Comparison of ENCODE assay signal across 23 mouse cellular contexts in genomic region chr12:69877842-69878363, GRCm38 (mm10). TPM values are rescaled to one million over a fixed set of nuclear protein-coding genes. Genes with fewer than 3 reads are reported as not detected.
DNase-seq lines count a peak whose midpoint lies in the region; ATAC-seq and TF ChIP-seq lines count a peak whose summit lies in the region.
"Had no signal": no experiment of that assay in that cellular context is flagged by ENCODE, and none has a peak within 500 bp of the region (broad histone marks: within the 10 kb centered on the region; RNA-seq: fewer than 3 reads in every experiment).

No protein-coding gene starts in this region.

- no peak for DNase-seq in frontal cortex, postnatal 25 days (ENCODE audit: low spot score in 2 of 2)
- no peak for DNase-seq in left cerebral cortex, adult 2 months (ENCODE audit: extremely low spot score in 1 of 2, low spot score in 2 of 2)
- DNase-seq in left cerebral cortex, adult 8-10 months (ENCODE audit: low spot score in 2 of 2) = no peak
- DNase-seq in brain, adult 2 months (ENCODE audit: low read depth, low spot score) = peak; percentile 58
- DNase-seq in spleen, adult 12 weeks (ENCODE audit: low spot score) = no peak
- DNase-seq in thymus, postnatal 14 days = no peak
- DNase-seq: adrenal gland, postnatal 10 days; cerebellum, adult 11 months; embryo, embryonic 11 days; gastrocnemius, postnatal 25 days; heart, postnatal 10 days; kidney, postnatal 4 days; layer of hippocampus, postnatal 36 days; lung, postnatal 10 days; midbrain, embryonic 14.5 days; thymus, adult 2 months had no signal

- peak; percentile 62 for ATAC-seq in frontal cortex, adult (ENCODE audit: low TSS enrichment)
- ATAC-seq in liver, embryonic 15.5 days (ENCODE audit: insufficient read depth) = peak; percentile 33; the same call in 1 of the 2 replicates
- ATAC-seq: activated CD4-positive, CD25-positive, alpha-beta regulatory T cell, adult 4 months had no signal

- no peak overlapping the region for H3K9ac ChIP-seq in liver, embryonic 15.5 days
- H3K9ac ChIP-seq: hindbrain, embryonic 13.5 days; limb, embryonic 15.5 days had no signal

- peaks cover 36% of the 10 kb centered on the region for H3K4me1 ChIP-seq in liver, embryonic 15.5 days (replicated peaks)

- peak overlapping the region; percentile 12 for H3K27ac ChIP-seq in left cerebral cortex, adult 2 months
- H3K27ac ChIP-seq in liver, embryonic 15.5 days (replicated peaks) = peak overlapping the region; percentile 9; the same call in 1 of the 2 replicates
- H3K27ac ChIP-seq: heart, embryonic 10.5 days; hindbrain, embryonic 13.5 days; limb, embryonic 15.5 days had no signal

- H3K27me3 ChIP-seq in liver, embryonic 15.5 days = no peaks in the 10 kb centered on the region
- H3K27me3 ChIP-seq: hindbrain, embryonic 13.5 days; limb, embryonic 15.5 days had no signal

- peaks cover 11% of the 10 kb centered on the region; the same call in 1 of the 2 replicates for H3K36me3 ChIP-seq in liver, embryonic 15.5 days (replicated peaks)
- H3K36me3 ChIP-seq: heart, embryonic 10.5 days; hindbrain, embryonic 13.5 days; limb, embryonic 15.5 days had no signal

- no peak overlapping the region for H3K4me3 ChIP-seq in left cerebral cortex, adult 2 months
- H3K4me3 ChIP-seq in liver, embryonic 15.5 days (replicated peaks) = no peak overlapping the region
- H3K4me3 ChIP-seq: heart, embryonic 10.5 days; hindbrain, embryonic 13.5 days; limb, embryonic 15.5 days; myocyte had no signal

- 68% methylated on average over 9 of the region's 9 CpGs for WGBS in liver, embryonic 15.5 days (ENCODE audit: insufficient replicate concordance)

- H3K9me3 ChIP-seq in liver, embryonic 15.5 days (replicated peaks) = no peaks in the 10 kb centered on the region
- H3K9me3 ChIP-seq: heart, embryonic 10.5 days; hindbrain, embryonic 13.5 days; limb, embryonic 15.5 days had no signal

- TF ChIP-seq CTCF in left cerebral cortex, adult 2 months (IDR thresholded peaks at IDR 0.05) = no peak

- intact Hi-C loops in left cerebral cortex, adult 2 months (cut with DNase I) = no loop called here

- H3K4me2 ChIP-seq in liver, embryonic 15.5 days = no peak overlapping the region
- H3K4me2 ChIP-seq: hindbrain, embryonic 13.5 days; limb, embryonic 15.5 days had no signal

RNA-seq across cellular contexts. Expression of gene Atl1, which starts 14.5 kb away (rescaled TPM):
- 100 to 1,000 TPM; 230 to 233 TPM for total RNA-seq in left cerebral cortex, adult 2 months (2021)
- 100 to 1,000 TPM; 216 to 228 (median 225) TPM for total RNA-seq in left cerebral cortex, adult 8-10 months (2022)
- 0.91 and 1.5 TPM in 2 replicates for polyA plus RNA-seq in liver, embryonic 15.5 days (2015; fragmentation: Nextera tagmentation; extraction: Ambion mirVana)

RNA-seq across cellular contexts. Expression of gene Map4k5, which starts 15.1 kb away (rescaled TPM):
- total RNA-seq in left cerebral cortex, adult 2 months (2021) = 10 to 100 TPM; 39.8 to 40.9 TPM
- total RNA-seq in left cerebral cortex, adult 8-10 months (2022) = 10 to 100 TPM; 38.6 to 43.3 (median 39.3) TPM
- polyA plus RNA-seq in liver, embryonic 15.5 days (2015; fragmentation: Nextera tagmentation; extraction: Ambion mirVana) = 25.9 and 28.3 TPM in 2 replicates
